Mouse (Mus musculus): ENCODE results near the gene Zdhhc5.

- no peak for TF ChIP-seq CTCF (IDR thresholded peaks at IDR 0.05; ENCODE audit: control insufficient read depth, insufficient read depth, insufficient replicate concordance, low read depth, low read length)
- TF ChIP-seq POLR2A (IDR thresholded peaks at IDR 0.05; ENCODE audit: control insufficient read depth, low read depth, low read length), result no peak
Measured at GRCm38 (mm10) chr2:84649674-84650073, 65.3 kb downstream of the Zdhhc5 start.

Data from testis, adult 2 months (tissue).